ENCODE assay signal across 8 mouse cellular contexts in genomic region chr1:7398678-7399218, GRCm38 (mm10).
DNase-seq lines count a peak whose midpoint lies in the region; ATAC-seq and TF ChIP-seq lines count a peak whose summit lies in the region.

No protein-coding gene starts in this region.

- TF ChIP-seq CTCF in cortical plate, adult 2 months (IDR thresholded peaks at IDR 0.05; ENCODE audit: extremely low read depth, insufficient read depth, low read length): no peak

- H3K4me3 ChIP-seq in lung, embryonic 16.5 days (ENCODE audit: low read length): peak overlapping the region; percentile 73
- H3K4me3 ChIP-seq in cortical plate, adult 2 months (ENCODE audit: insufficient read depth, low read length): peak overlapping the region; percentile 84
- peak overlapping the region; percentile 83 for H3K4me3 ChIP-seq in hindbrain, embryonic 16.5 days (ENCODE audit: low read length)
- peak overlapping the region; percentile 67 for H3K4me3 ChIP-seq in neural tube, embryonic 12.5 days

- no peaks in the 10 kb centered on the region for H3K9me3 ChIP-seq in lung, embryonic 16.5 days (ENCODE audit: control insufficient read depth, low read length)
- H3K9me3 ChIP-seq in hindbrain, embryonic 16.5 days (ENCODE audit: control insufficient read depth, low read length): no peaks in the 10 kb centered on the region
- 0 out of 2 replicates have a peak, but pooled peaks cover 3% of the 10 kb centered on the region for H3K9me3 ChIP-seq in neural tube, embryonic 12.5 days

- WGBS in lung, embryonic 16.5 days: 40% methylated on average over 14 of the region's 14 CpGs
- WGBS in hindbrain, embryonic 16.5 days: 51% methylated on average over 14 of the region's 14 CpGs
- 58% methylated on average over 14 of the region's 14 CpGs for WGBS in neural tube, embryonic 12.5 days

- DNase-seq in lung, postnatal 10 days: no peak
- DNase-seq in adrenal gland, postnatal 25 days: no peak
- DNase-seq in left cerebral cortex, postnatal 4 days: no peak
- no peak for DNase-seq in right cerebral cortex, postnatal 36 days (ENCODE audit: low spot score in 2 of 2)

- ATAC-seq in lung, embryonic 16.5 days (ENCODE audit: low read depth): no peak
- ATAC-seq in hindbrain, embryonic 16.5 days: no peak
- ATAC-seq in neural tube, embryonic 12.5 days (ENCODE audit: low FRiP score, low read depth): no peak

- H3K27ac ChIP-seq in lung, embryonic 16.5 days (ENCODE audit: low read length): peak overlapping the region; percentile 77
- H3K27ac ChIP-seq in cortical plate, adult 2 months (ENCODE audit: insufficient read depth, low read length): no peak overlapping the region
- peak overlapping the region; percentile 91 for H3K27ac ChIP-seq in hindbrain, embryonic 16.5 days (ENCODE audit: low read depth, low read length)
- H3K27ac ChIP-seq in neural tube, embryonic 12.5 days: no peak overlapping the region

- H3K9ac ChIP-seq in lung, embryonic 16.5 days (ENCODE audit: low read length): peak overlapping the region; percentile 81
- peak overlapping the region; percentile 82 for H3K9ac ChIP-seq in hindbrain, embryonic 16.5 days (ENCODE audit: low read depth, low read length)
- H3K9ac ChIP-seq in neural tube, embryonic 12.5 days: peak overlapping the region; percentile 56

- no peaks in the 10 kb centered on the region for H3K36me3 ChIP-seq in lung, embryonic 16.5 days (ENCODE audit: control insufficient read depth, insufficient read depth, low read length)
- H3K36me3 ChIP-seq in hindbrain, embryonic 16.5 days (ENCODE audit: control insufficient read depth, insufficient read depth, low read length): no peaks in the 10 kb centered on the region
- H3K36me3 ChIP-seq in neural tube, embryonic 12.5 days: no peaks in the 10 kb centered on the region

- H3K4me1 ChIP-seq in lung, embryonic 16.5 days (replicated peaks; ENCODE audit: control insufficient read depth, insufficient read depth, low read length): no peaks in the 10 kb centered on the region
- H3K4me1 ChIP-seq in cortical plate, adult 2 months (ENCODE audit: control insufficient read depth, insufficient read depth, low read length): no peaks in the 10 kb centered on the region
- H3K4me1 ChIP-seq in hindbrain, embryonic 16.5 days (ENCODE audit: control insufficient read depth, insufficient read depth, low read depth, low read length): no peaks in the 10 kb centered on the region
- H3K4me1 ChIP-seq in neural tube, embryonic 12.5 days: no peaks in the 10 kb centered on the region

- H3K27me3 ChIP-seq in lung, embryonic 16.5 days (ENCODE audit: control insufficient read depth, insufficient read depth, low read depth, low read length): no peaks in the 10 kb centered on the region
- no peaks in the 10 kb centered on the region for H3K27me3 ChIP-seq in hindbrain, embryonic 16.5 days (replicated peaks; ENCODE audit: control insufficient read depth, insufficient read depth, low read length)
- H3K27me3 ChIP-seq in neural tube, embryonic 12.5 days (replicated peaks): no peaks in the 10 kb centered on the region

- intact Hi-C loops in left cerebral cortex, postnatal 4 days (cut with DNase I): no loop called here

- no peak for TF ChIP-seq POLR2A in cortical plate, adult 2 months (IDR thresholded peaks at IDR 0.05; ENCODE audit: extremely low read depth, insufficient read depth, low read length)

- H3K4me2 ChIP-seq in lung, embryonic 16.5 days (ENCODE audit: low read depth, low read length): peak overlapping the region; percentile 79
- H3K4me2 ChIP-seq in hindbrain, embryonic 16.5 days (ENCODE audit: low read length): peak overlapping the region; percentile 73
- H3K4me2 ChIP-seq in neural tube, embryonic 12.5 days (replicated peaks): peak overlapping the region; percentile 65

Comparison
In these comparisons a context has a peak if more than half of its experiments do, and no peak if none do; other contexts are left out.
1. H3K27ac ChIP-seq: peak in lung, embryonic 16.5 days (single experiment) and hindbrain, embryonic 16.5 days (single experiment); none in cortical plate, adult 2 months (single experiment) and neural tube, embryonic 12.5 days (single experiment).
2. Peak in every context shown above with its lines, with median percentiles within 50 percentile points of each other: H3K4me2 ChIP-seq, H3K4me3 ChIP-seq and H3K9ac ChIP-seq.